Mouse (Mus musculus) ES-E14 (cell line): Measurements from ENCODE around the gene Slc16a9. TPM values are rescaled to one million over a fixed set of nuclear protein-coding genes. Genes with fewer than 3 reads are reported as not detected.

Source experiments
- DNase-seq: peaks from one replicate; pipeline ENCODE4 v3.0.0-alpha.2; 2013; ENCODE audit warnings: low read depth, low spot score
- H3K27ac ChIP-seq: 2 replicates; pipeline ENCODE4 v1.5.1; 2012; ENCODE audit warnings: low read depth, mild to moderate bottlenecking, low read length, moderate library complexity, mixed read lengths; ENCODE audit not compliant: poor library complexity, insufficient read depth, severe bottlenecking
- H3K36me3 ChIP-seq: 2 replicates; pipeline ENCODE4 v1.6.1; 2012; ENCODE audit warnings: mild to moderate bottlenecking, low read length, moderate library complexity, mixed read lengths; ENCODE audit not compliant: control insufficient read depth, poor library complexity, insufficient read depth, severe bottlenecking
- H3K4me1 ChIP-seq, 2 experiments: fragments of 150-350 bp in 1 of 2; sonication (generic) in 1 of 2; 2 replicates each; pipeline ENCODE4 v1.6.1; 2012; ENCODE audit warnings: low read length in 2 of 2, mild to moderate bottlenecking in 1 of 2, mixed read lengths in 1 of 2; ENCODE audit not compliant: control insufficient read depth in 2 of 2, insufficient read depth in 2 of 2, poor library complexity in 1 of 2
- H3K4me3 ChIP-seq, 2 experiments: fragments of 150-350 bp in 1 of 2; sonication (generic) in 1 of 2; 2 replicates each; pipeline ENCODE4 v1.5.1; 2012; ENCODE audit warnings: low read length in 2 of 2, low read depth in 1 of 2, mild to moderate bottlenecking in 1 of 2, mixed read lengths in 1 of 2; ENCODE audit not compliant: insufficient read depth in 1 of 2, poor library complexity in 1 of 2, severe bottlenecking in 1 of 2
- H3K9ac ChIP-seq: 2 replicates; pipeline ENCODE4 v1.6.1; 2012; ENCODE audit warnings: low read depth, mild to moderate bottlenecking, low read length, mixed read lengths; ENCODE audit not compliant: poor library complexity, insufficient read depth, severe bottlenecking
- H3K9me3 ChIP-seq: fragments of 150-350 bp; sonication (generic); 2 replicates; pipeline ENCODE4 v1.6.1; 2012; ENCODE audit warnings: low read depth, mild to moderate bottlenecking, low read length; ENCODE audit not compliant: control insufficient read depth, insufficient read depth
- CHD2 ChIP-seq: IDR thresholded peaks from 2 replicates; pipeline ENCODE4 v1.6.1; 2014; ENCODE audit warnings: mild to moderate bottlenecking, low read depth, low read length, inconsistent platforms
- HCFC1 ChIP-seq: IDR thresholded peaks from 2 replicates; pipeline ENCODE4 v1.6.1; 2012; ENCODE audit warnings: low read length, inconsistent platforms, borderline replicate concordance; ENCODE audit not compliant: insufficient read depth
- MAFK ChIP-seq: IDR thresholded peaks from 2 replicates; pipeline ENCODE4 v1.6.1; 2014; ENCODE audit warnings: mild to moderate bottlenecking, low read depth, low read length, inconsistent platforms; ENCODE audit not compliant: insufficient read depth
- ZC3H11A ChIP-seq: IDR thresholded peaks from 2 replicates; pipeline ENCODE4 v1.6.1; 2012; ENCODE audit warnings: low read depth, mild to moderate bottlenecking, inconsistent platforms, low read length, borderline replicate concordance
- ZNF384 ChIP-seq: IDR thresholded peaks from 2 replicates; pipeline ENCODE4 v1.6.1; 2012; ENCODE audit warnings: low read depth, low read length, inconsistent platforms
- in situ Hi-C, 2 experiments: fragments of 600-800 bp; cut with MboI; formaldehyde crosslinking; loops; one replicate each; pipeline ENCODE4 v1.15.1; 2025; ENCODE audit warnings: low sequenced_read_pairs in 2 of 2, inconsistent platforms in 1 of 2; ENCODE audit not compliant: unreplicated experiment in 2 of 2
- total RNA-seq: library from RNA; depleted of rRNA; stranded (reverse); fragments of 300-350 nt; gene quantifications from 2 replicates; pipeline ENCODE4 v1.2.3, GENCODE M21; 2012

Gene Slc16a9
- total RNA-seq, 1 experiment, result 1.3 TPM

DNA sequence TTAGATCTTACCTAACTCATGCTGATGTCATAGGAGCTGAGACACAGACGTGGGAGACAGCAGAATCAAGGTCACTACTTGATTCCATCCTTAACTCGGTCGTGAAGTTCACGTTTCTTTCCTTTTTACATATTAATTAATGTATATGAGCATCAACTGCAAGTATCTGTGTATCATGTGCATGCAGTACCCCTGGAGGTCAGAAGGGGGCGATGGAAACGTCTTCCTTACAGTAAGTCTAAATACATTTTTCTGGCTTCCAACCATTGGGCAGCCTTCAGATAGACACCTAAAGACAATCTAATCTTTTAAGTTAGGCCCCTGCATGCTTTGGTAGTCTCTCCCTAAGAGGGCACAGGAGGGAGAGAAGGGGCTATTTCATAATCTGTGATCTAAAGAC is 58.3 kb downstream of the Slc16a9 start:
- Histone ChIP-seq H3K9ac (no peak overlapping the region), H3K4me1 (peaks cover 3 to 24% of the 10 kb centered on the region in 2 experiments), H3K4me3 (no peak overlapping the region), H3K36me3 (no peaks in the 10 kb centered on the region), H3K27ac (no peak overlapping the region), H3K9me3 (no peaks in the 10 kb centered on the region)
- no peak for DNase-seq
- TF ChIP-seq ZC3H11A, result peak; percentile 49; the same call in 1 of the 2 replicates
- no peak for TF ChIP-seq HCFC1
- in situ Hi-C loops, result loop anchor here in 1 of 2 experiments (25.0 kb wide), 1 partner anchor 259 kb away; no protein-coding TSS in a partner anchor

DNA sequence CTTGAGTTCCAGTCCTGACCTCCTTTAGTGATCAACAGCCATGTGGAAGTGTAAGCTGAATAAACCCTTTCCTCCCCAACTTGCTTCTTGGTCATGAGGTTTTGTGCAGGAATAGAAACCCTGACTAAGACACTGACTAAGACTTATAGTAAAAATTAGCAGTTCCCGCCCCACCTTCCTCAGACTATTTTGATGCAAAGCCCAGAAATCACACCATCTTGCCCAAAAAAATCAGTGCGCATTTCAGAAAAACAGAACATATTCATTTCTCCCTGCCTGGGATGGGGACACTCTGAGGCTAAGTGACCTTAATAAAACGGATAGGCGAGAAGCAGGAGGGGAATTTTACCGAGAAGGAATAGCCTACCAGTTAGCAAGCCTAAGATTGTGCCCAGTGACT is 60.8 kb downstream of the Slc16a9 start:
- Histone ChIP-seq H3K4me1 (peaks cover 3 to 24% of the 10 kb centered on the region in 2 experiments), H3K36me3 (no peaks in the 10 kb centered on the region), H3K9me3 (no peaks in the 10 kb centered on the region), H3K27ac (no peak overlapping the region), H3K9ac (no peak overlapping the region), H3K4me3 (no peak overlapping the region)
- TF ChIP-seq CHD2 (no peak), ZNF384 (no peak), HCFC1 (no peak), MAFK (no peak), ZC3H11A (no peak)
- DNase-seq, result no peak
- in situ Hi-C loops, result loop anchor here in 1 of 2 experiments (25.0 kb wide), 1 partner anchor 257 kb away; no protein-coding TSS in a partner anchor

DNA sequence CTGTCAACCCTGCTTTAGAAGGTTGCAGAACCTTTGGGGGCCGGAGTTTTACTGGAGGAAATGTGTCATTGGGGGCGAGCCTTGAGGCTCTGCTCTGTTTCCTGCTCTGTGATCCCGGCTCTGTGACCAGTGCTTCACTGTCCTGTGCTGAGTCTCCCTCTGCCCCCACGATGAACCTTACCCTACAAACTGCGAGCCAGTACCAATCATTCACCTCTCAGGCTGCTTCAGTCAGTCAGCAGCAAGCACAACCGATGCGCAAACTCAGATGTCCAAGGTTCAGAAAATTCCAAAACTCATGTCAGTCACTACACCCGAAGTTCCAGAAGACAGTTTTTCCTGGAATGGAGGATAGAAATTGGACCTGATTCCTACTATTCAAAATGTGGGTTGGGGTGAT is 64.5 kb downstream of the Slc16a9 start:
- Histone ChIP-seq H3K27ac (no peak overlapping the region), H3K9me3 (no peaks in the 10 kb centered on the region)
- in situ Hi-C loops, result loop anchor here in 1 of 2 experiments (25.0 kb wide), 1 partner anchor 253 kb away; no protein-coding TSS in a partner anchor

DNA sequence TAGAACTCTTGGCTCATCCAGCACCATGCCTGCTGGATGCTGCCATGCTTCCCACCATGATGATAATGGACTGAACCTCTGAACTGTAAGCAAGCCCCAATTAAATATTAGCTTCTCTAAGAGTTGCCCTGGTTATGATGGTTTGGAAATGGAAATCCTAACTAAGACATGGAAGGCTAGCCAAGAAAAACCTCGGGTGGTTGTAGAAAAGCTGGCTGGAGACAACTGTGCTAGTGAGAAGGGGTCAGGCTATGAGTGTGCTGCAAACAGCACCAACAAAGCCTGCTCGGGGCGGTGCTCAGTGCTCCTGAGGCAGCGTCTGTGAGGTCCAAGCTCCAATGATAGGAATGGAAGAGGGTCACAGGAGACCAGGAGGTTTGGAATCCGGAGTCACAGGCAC is 65.7 kb downstream of the Slc16a9 start:
- H3K4me1 ChIP-seq, result peaks cover 0 to 10% of the 10 kb centered on the region in 2 experiments; a peak in 3 of 4 replicates
- no peak for DNase-seq
- TF ChIP-seq MAFK, result no peak
- H3K27ac ChIP-seq, result no peak overlapping the region
- no peak overlapping the region for H3K4me3 ChIP-seq
- in situ Hi-C loops, result loop anchor here in 1 of 2 experiments (25.0 kb wide), 1 partner anchor 252 kb away; no protein-coding TSS in a partner anchor
- no peaks in the 10 kb centered on the region for H3K36me3 ChIP-seq
- no peak overlapping the region for H3K9ac ChIP-seq
- H3K9me3 ChIP-seq, result no peaks in the 10 kb centered on the region

More for the DNA sequence above, 64.5 kb downstream of the Slc16a9 start:
- no peak for TF ChIP-seq MAFK
- no peak for TF ChIP-seq ZC3H11A
- no peak for TF ChIP-seq HCFC1
- TF ChIP-seq ZNF384, result no peak
- no peak for DNase-seq
- H3K9ac ChIP-seq, result no peak overlapping the region
- no peak overlapping the region for H3K4me3 ChIP-seq
- no peaks in the 10 kb centered on the region for H3K36me3 ChIP-seq
- H3K4me1 ChIP-seq, result peaks cover 3 to 11% of the 10 kb centered on the region in 2 experiments

DNA sequence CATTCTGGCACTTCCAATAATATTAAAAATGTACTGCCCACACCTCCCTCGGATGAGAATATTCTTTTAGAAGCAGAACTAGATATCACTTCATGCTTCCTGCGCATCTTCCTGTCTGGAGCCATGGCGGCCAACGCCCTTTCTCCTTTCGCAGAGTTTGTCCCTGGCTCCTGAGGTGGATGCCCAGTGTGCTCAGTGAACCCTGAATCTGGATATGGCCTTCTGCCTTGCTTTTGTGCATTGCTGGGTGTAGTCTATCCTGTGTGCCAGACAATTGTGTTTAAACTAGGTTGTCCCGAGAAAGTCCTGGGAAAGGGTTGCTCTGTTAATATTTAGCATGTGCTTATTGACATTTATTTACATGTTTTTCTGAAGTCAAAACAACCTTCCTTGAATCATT is 71.0 kb downstream of the Slc16a9 start:
- Histone ChIP-seq H3K9ac (no peak overlapping the region), H3K4me1 (peaks cover 3 to 4% of the 10 kb centered on the region in 2 experiments; a peak in 2 of 4 replicates), H3K36me3 (no peaks in the 10 kb centered on the region), H3K4me3 (no peak overlapping the region), H3K9me3 (no peaks in the 10 kb centered on the region), H3K27ac (no peak overlapping the region)
- TF ChIP-seq MAFK, result no peak
- no peak for TF ChIP-seq ZNF384
- TF ChIP-seq ZC3H11A, result no peak
- no peak for TF ChIP-seq CHD2
- no peak for TF ChIP-seq HCFC1
- no peak for DNase-seq
- in situ Hi-C loops, result loop anchor here in 1 of 2 experiments (25.0 kb wide), 1 partner anchor 246 kb away; no protein-coding TSS in a partner anchor
